11 mouse cellular contexts compared by ENCODE assay signal in the genomic region with DNA sequence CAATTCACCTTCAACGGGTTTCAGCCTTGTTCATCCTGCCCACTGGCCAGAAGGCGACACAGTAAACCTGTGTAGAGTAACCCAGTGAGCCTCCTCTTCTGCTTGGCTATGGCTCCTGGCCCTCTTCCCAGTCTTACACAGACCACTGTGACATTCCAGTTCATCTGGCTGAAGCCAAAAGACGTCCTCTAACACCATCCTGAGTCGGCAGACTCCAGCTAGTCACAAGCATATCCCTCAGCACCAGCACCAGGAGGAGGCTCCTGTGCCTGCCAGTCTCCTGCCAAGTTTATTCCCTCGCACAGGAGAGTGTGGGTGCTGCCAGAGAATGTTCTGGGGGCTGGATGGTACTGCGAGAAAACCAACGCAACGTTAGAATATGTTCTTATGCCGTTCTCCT.
A peak's percentile ranks its signal among the peaks of the same experiment; 100 is the strongest.
DNase-seq lines count a peak whose midpoint lies in the region; ATAC-seq and TF ChIP-seq lines count a peak whose summit lies in the region.
"Had no signal": no experiment of that assay in that cellular context is flagged by ENCODE, and none has a peak within 500 bp of the region (broad histone marks: within the 10 kb centered on the region; RNA-seq: fewer than 3 reads in every experiment).

No protein-coding gene starts in this region.

- H3K27ac ChIP-seq in heart, embryonic 11.5 days (ENCODE audit: low read depth, low read length) = no peak overlapping the region
- H3K27ac ChIP-seq in cortical plate, adult 2 months (ENCODE audit: insufficient read depth, low read length) = peak overlapping the region; percentile 57; the same call in 1 of the 2 replicates
- H3K27ac ChIP-seq in hindbrain, embryonic 12.5 days = no peak overlapping the region
- H3K27ac ChIP-seq: embryonic facial prominence, embryonic 12.5 days had no signal

- 70% methylated on average over 9 of the region's 9 CpGs for WGBS in heart, embryonic 11.5 days (ENCODE audit: insufficient replicate concordance)
- WGBS in hindbrain, embryonic 12.5 days = 79% methylated on average over 9 of the region's 9 CpGs

- no peak for ATAC-seq in heart, embryonic 11.5 days (replicated peaks; ENCODE audit: insufficient number of reproducible peaks, low FRiP score, low TSS enrichment)
- peak; percentile 39 for ATAC-seq in Patski
- ATAC-seq in hindbrain, embryonic 12.5 days (ENCODE audit: low FRiP score) = no peak

- no peak overlapping the region for H3K9ac ChIP-seq in heart, embryonic 11.5 days (ENCODE audit: low read depth, low read length)
- no peak overlapping the region for H3K9ac ChIP-seq in hindbrain, embryonic 12.5 days
- H3K9ac ChIP-seq: embryonic facial prominence, embryonic 12.5 days had no signal

- POLR2A ChIA-PET in Patski (lab: Charles Lee) = no interaction called here

- no peaks in the 10 kb centered on the region for H3K4me1 ChIP-seq in heart, embryonic 11.5 days (ENCODE audit: control insufficient read depth, insufficient read depth, low read length)
- H3K4me1 ChIP-seq in cortical plate, adult 2 months (ENCODE audit: control insufficient read depth, insufficient read depth, low read length) = peaks cover 11% of the 10 kb centered on the region
- no peaks in the 10 kb centered on the region; the same call in 1 of the 2 replicates for H3K4me1 ChIP-seq in hindbrain, embryonic 12.5 days
- H3K4me1 ChIP-seq: embryonic facial prominence, embryonic 12.5 days had no signal

- no peaks in the 10 kb centered on the region for H3K36me3 ChIP-seq in heart, embryonic 11.5 days (ENCODE audit: control insufficient read depth, insufficient read depth, low read length)
- no peaks in the 10 kb centered on the region for H3K36me3 ChIP-seq in hindbrain, embryonic 12.5 days
- H3K36me3 ChIP-seq: embryonic facial prominence, embryonic 12.5 days had no signal

- 0 out of 2 replicates have a peak, but pooled peaks have one; percentile 30 for TF ChIP-seq POLR2A in cortical plate, adult 2 months (IDR thresholded peaks at IDR 0.05; ENCODE audit: extremely low read depth, insufficient read depth, low read length)

- intact Hi-C loops in left cerebral cortex, postnatal 10 days (cut with DNase I) = no loop called here

- H3K27me3 ChIP-seq in heart, embryonic 11.5 days (ENCODE audit: control insufficient read depth, insufficient read depth, low read length) = no peaks in the 10 kb centered on the region
- no peaks in the 10 kb centered on the region for H3K27me3 ChIP-seq in Patski
- no peaks in the 10 kb centered on the region for H3K27me3 ChIP-seq in hindbrain, embryonic 12.5 days
- H3K27me3 ChIP-seq: CH12.LX; embryonic facial prominence, embryonic 12.5 days had no signal

- peak; percentile 5 to 8 for DNase-seq in heart, adult 18-20 months
- no peak for DNase-seq in Patski (ENCODE audit: low read depth, low spot score)
- peak; percentile 30 to 47 for DNase-seq in left cerebral cortex, postnatal 10 days (ENCODE audit: extremely low spot score in 1 of 2, low spot score in 2 of 2)
- no peak for DNase-seq in spleen, postnatal 10 days (ENCODE audit: low spot score in 2 of 2)
- no peak for DNase-seq in ovary, adult 18-20 months (ENCODE audit: low spot score)
- DNase-seq: kidney, postnatal 36 days had no signal

- no peaks in the 10 kb centered on the region; the same call in 1 of the 2 replicates for H3K9me3 ChIP-seq in heart, embryonic 11.5 days (replicated peaks; ENCODE audit: control insufficient read depth, low read length)
- H3K9me3 ChIP-seq in hindbrain, embryonic 12.5 days (replicated peaks) = no peaks in the 10 kb centered on the region; the same call in 1 of the 2 replicates
- H3K9me3 ChIP-seq: embryonic facial prominence, embryonic 12.5 days had no signal

- no peak overlapping the region for H3K4me3 ChIP-seq in heart, embryonic 11.5 days (ENCODE audit: low read depth, low read length)
- H3K4me3 ChIP-seq in cortical plate, adult 2 months (ENCODE audit: insufficient read depth, low read length) = no peak overlapping the region
- H3K4me3 ChIP-seq in hindbrain, embryonic 12.5 days = no peak overlapping the region
- H3K4me3 ChIP-seq: embryonic facial prominence, embryonic 12.5 days had no signal

- in situ Hi-C loops in Patski (cut with MboI; ENCODE audit: low pct_unique_long_range_greater_than_20kb) = no loop called here

- TF ChIP-seq CTCF in Patski (IDR thresholded peaks at IDR 0.05) = no peak
- no peak for TF ChIP-seq CTCF in cortical plate, adult 2 months (IDR thresholded peaks at IDR 0.05; ENCODE audit: extremely low read depth, insufficient read depth, low read length)

- CTCF ChIA-PET in Patski (lab: Charles Lee) = no interaction called here

- no peak overlapping the region for H3K4me2 ChIP-seq in heart, embryonic 11.5 days
- H3K4me2 ChIP-seq in hindbrain, embryonic 12.5 days (replicated peaks) = no peak overlapping the region
- H3K4me2 ChIP-seq: embryonic facial prominence, embryonic 12.5 days had no signal

Comparison
In these comparisons a context has a peak if more than half of its experiments do, and no peak if none do; other contexts are left out.
1. DNase-seq: peak in heart, adult 18-20 months (2 of 2) and left cerebral cortex, postnatal 10 days (2 of 2); none in Patski (single experiment), spleen, postnatal 10 days (0 of 2) and ovary, adult 18-20 months (single experiment).